Mouse (Mus musculus): ENCODE measurements around the gene Eif4g1. TPM values are rescaled to one million over a fixed set of nuclear protein-coding genes. Genes with fewer than 3 reads are reported as not detected.

Gene Eif4g1
- polyA plus RNA-seq, 1 experiment from 2014 or later, result 133 TPM

GRCm38 (mm10) chr16:20629731-20630634 lies 38.1 kb upstream of the Eif4g1 start, which contains the start of gene Ece2:
Gene Ece2, plus strand, starts transcription at chr16:20629828.
- H3K4me1 ChIP-seq (ENCODE audit: control insufficient read depth, insufficient read depth, low read length), result no peaks in the 10 kb centered on the region; the same call in 1 of the 2 replicates
- no peak within 1 kb of the TSS for H3K27ac ChIP-seq (ENCODE audit: low read depth, low read length)
- H3K27me3 ChIP-seq (ENCODE audit: control insufficient read depth, insufficient read depth, low read length), result peaks cover 23% of the 10 kb centered on the region
- peak within 1 kb of the TSS; percentile 58 for H3K4me3 ChIP-seq (ENCODE audit: low read depth, low read length)
- 7% methylated on average over 54 of the region's 54 CpGs for WGBS (ENCODE audit: insufficient replicate concordance)
- ATAC-seq (replicated peaks; ENCODE audit: insufficient number of reproducible peaks, low FRiP score, low TSS enrichment), result no peak
- H3K36me3 ChIP-seq (ENCODE audit: control insufficient read depth, insufficient read depth, low read length), result no peaks in the 10 kb centered on the region
- H3K4me2 ChIP-seq, result peak within 1 kb of the TSS; percentile 96
- no peaks in the 10 kb centered on the region for H3K9me3 ChIP-seq (replicated peaks; ENCODE audit: control insufficient read depth, low read length)
- H3K9ac ChIP-seq (ENCODE audit: low read depth, low read length), result peak within 1 kb of the TSS; percentile 66

DNA sequence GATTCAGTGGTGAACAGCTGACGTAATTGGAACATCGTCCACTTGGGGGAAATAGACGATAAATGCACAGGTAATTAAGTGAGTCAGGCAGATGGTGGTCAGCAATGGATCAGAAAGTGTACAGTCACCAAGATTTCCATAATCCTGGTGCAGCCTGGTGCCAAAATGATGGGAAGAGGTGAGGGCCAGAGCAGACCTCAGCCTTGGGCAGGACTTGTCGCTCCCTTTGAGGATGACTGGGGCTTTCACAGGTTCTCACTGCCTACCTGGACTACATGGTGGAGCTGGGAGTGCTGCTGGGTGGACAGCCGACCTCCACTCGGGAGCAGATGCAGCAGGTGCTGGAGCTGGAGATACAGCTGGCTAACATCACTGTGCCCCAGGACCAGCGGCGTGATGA lies 30.7 kb upstream of the Eif4g1 start:
- Histone ChIP-seq H3K4me3 (ENCODE audit: low read depth, low read length) (no peak overlapping the region), H3K27ac (ENCODE audit: low read depth, low read length) (no peak overlapping the region), H3K36me3 (ENCODE audit: control insufficient read depth, insufficient read depth, low read length) (no peaks in the 10 kb centered on the region), H3K4me2 (no peak overlapping the region), H3K9ac (ENCODE audit: low read depth, low read length) (no peak overlapping the region), H3K9me3 (replicated peaks; ENCODE audit: control insufficient read depth, low read length) (no peaks in the 10 kb centered on the region), H3K27me3 (ENCODE audit: control insufficient read depth, insufficient read depth, low read length) (no peaks in the 10 kb centered on the region), H3K4me1 (ENCODE audit: control insufficient read depth, insufficient read depth, low read length) (no peaks in the 10 kb centered on the region)
- no peak for ATAC-seq (replicated peaks; ENCODE audit: insufficient number of reproducible peaks, low FRiP score, low TSS enrichment)
- WGBS (ENCODE audit: insufficient replicate concordance), result 77% methylated on average over 8 of the region's 8 CpGs

DNA sequence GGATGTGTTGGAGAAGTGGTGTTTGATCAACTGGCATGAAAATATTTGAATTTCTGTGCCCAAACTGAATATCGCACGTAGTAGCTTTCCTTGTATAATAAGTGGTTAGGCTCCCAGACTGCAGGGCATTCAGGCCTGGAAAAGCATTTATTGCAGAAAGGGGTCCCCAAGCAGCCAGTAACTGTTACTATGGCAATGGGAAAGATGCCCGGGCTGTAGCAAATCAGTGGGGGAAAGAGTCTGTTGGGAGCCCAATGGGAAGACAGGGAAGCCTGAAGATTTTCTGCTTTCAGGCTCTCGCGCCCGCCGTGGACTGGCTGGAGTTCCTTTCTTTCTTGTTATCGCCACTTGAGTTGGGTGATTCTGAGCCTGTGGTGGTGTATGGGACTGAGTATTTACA lies 29.7 kb upstream of the Eif4g1 start:
- no peak overlapping the region for H3K27ac ChIP-seq (ENCODE audit: low read depth, low read length)

DNA sequence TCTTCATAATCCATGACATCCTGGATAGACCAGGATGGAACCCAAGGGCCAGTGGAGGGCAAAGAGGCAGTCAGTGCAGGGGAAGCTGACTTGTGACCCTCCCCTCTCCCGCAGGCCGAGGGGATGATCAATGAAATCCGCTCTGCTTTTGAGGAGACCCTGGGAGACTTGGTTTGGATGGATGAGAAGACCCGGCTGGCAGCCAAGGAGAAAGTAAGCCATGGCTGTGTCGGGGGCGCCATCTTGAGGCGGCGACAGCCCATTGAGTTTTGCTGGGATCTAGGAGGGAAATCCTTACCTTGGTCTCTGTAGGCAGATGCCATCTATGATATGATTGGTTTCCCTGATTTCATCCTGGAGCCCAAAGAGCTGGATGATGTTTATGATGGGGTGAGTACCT lies 26.0 kb upstream of the Eif4g1 start:
- no peak for ATAC-seq (replicated peaks; ENCODE audit: insufficient number of reproducible peaks, low FRiP score, low TSS enrichment)
- Histone ChIP-seq H3K27ac (ENCODE audit: low read depth, low read length) (no peak overlapping the region), H3K4me1 (ENCODE audit: control insufficient read depth, insufficient read depth, low read length) (no peaks in the 10 kb centered on the region), H3K36me3 (ENCODE audit: control insufficient read depth, insufficient read depth, low read length) (no peaks in the 10 kb centered on the region), H3K9ac (ENCODE audit: low read depth, low read length) (no peak overlapping the region), H3K9me3 (replicated peaks; ENCODE audit: control insufficient read depth, low read length) (no peaks in the 10 kb centered on the region), H3K4me2 (no peak overlapping the region), H3K27me3 (ENCODE audit: control insufficient read depth, insufficient read depth, low read length) (no peaks in the 10 kb centered on the region; the same call in 1 of the 2 replicates), H3K4me3 (ENCODE audit: low read depth, low read length) (no peak overlapping the region)
- WGBS (ENCODE audit: insufficient replicate concordance), result 4% methylated on average over 8 of the region's 8 CpGs

More for the DNA sequence above, 29.7 kb upstream of the Eif4g1 start:
- WGBS (ENCODE audit: insufficient replicate concordance), result 77% methylated on average over 8 of the region's 8 CpGs
- H3K4me2 ChIP-seq, result no peak overlapping the region
- no peaks in the 10 kb centered on the region for H3K36me3 ChIP-seq (ENCODE audit: control insufficient read depth, insufficient read depth, low read length)
- H3K4me1 ChIP-seq (ENCODE audit: control insufficient read depth, insufficient read depth, low read length), result no peaks in the 10 kb centered on the region
- no peaks in the 10 kb centered on the region for H3K9me3 ChIP-seq (replicated peaks; ENCODE audit: control insufficient read depth, low read length)
- no peak overlapping the region for H3K9ac ChIP-seq (ENCODE audit: low read depth, low read length)
- H3K4me3 ChIP-seq (ENCODE audit: low read depth, low read length), result no peak overlapping the region
- ATAC-seq (replicated peaks; ENCODE audit: insufficient number of reproducible peaks, low FRiP score, low TSS enrichment), result no peak
- no peaks in the 10 kb centered on the region for H3K27me3 ChIP-seq (ENCODE audit: control insufficient read depth, insufficient read depth, low read length)

DNA sequence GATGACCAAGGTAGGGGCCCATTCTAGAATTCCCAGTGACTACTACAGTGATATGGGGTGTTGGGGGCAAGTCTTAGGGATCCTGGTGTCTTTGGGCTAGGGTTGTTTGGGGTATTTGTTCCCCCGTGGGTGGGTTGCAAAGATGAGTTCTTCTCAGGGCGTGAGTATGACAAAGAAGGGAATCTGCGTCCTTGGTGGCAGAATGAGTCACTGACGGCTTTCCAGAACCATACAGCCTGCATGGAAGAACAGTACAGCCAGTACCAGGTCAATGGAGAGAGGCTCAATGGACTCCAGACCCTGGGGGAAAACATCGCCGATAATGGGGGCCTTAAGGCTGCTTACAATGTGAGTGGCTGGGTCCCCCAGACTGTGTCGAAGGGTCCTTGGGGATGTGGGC lies 24.2 kb upstream of the Eif4g1 start:
- Histone ChIP-seq H3K9me3 (replicated peaks; ENCODE audit: control insufficient read depth, low read length) (no peaks in the 10 kb centered on the region), H3K4me1 (ENCODE audit: control insufficient read depth, insufficient read depth, low read length) (no peaks in the 10 kb centered on the region), H3K36me3 (ENCODE audit: control insufficient read depth, insufficient read depth, low read length) (no peaks in the 10 kb centered on the region), H3K27ac (ENCODE audit: low read depth, low read length) (no peak overlapping the region), H3K9ac (ENCODE audit: low read depth, low read length) (no peak overlapping the region), H3K27me3 (ENCODE audit: control insufficient read depth, insufficient read depth, low read length) (no peaks in the 10 kb centered on the region; the same call in 1 of the 2 replicates), H3K4me2 (no peak overlapping the region), H3K4me3 (ENCODE audit: low read depth, low read length) (no peak overlapping the region)
- 81% methylated on average over 7 of the region's 7 CpGs for WGBS (ENCODE audit: insufficient replicate concordance)
- ATAC-seq (replicated peaks; ENCODE audit: insufficient number of reproducible peaks, low FRiP score, low TSS enrichment), result no peak

DNA sequence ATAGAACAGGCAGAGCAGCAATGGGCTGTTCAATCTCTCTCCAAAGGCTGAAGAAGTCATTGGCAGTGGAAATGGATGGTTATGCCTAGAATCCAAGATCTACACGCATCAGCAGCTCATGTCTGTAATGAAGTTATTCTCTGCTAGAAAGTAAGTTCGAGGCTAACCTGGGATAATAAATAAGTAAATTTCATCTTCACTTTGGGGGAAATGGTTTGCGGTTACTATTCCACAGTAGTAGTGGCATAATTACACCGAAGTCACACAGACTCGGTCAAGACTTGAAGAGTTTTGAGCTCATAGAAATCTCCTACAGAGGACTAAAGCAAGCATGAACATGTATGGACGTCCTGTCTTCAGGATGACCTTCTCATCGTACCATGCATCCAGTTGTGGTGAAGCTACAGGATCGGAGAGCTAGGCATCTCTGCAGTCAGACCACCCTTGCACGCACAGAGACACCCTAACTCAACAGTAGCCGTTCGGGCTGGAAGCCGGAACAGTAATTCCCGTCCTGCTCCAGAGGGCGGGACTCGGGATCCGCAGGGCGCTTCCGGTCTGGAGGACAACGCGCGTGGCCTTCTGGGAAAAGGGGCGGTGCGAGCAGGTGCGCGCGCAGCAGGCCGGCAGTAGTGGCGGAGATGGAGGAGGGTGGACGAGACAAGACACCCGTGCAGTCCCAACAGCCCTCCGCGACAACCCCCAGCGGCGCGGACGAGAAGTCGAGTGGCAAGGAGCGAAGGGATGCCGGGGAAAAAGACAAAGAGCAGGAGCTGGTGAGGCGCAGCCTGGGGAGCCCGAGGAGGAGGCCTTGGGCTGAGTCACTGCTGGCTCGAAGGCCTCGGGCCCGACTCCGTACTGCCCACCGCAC lies 16.8 kb upstream of the Eif4g1 start, which contains the start of gene Psmd2:
Gene Psmd2, plus strand, starts transcription at position 577 of the 871 bp plus-strand sequence.
- H3K9me3 ChIP-seq (replicated peaks; ENCODE audit: control insufficient read depth, low read length), result no peaks in the 10 kb centered on the region
- H3K4me3 ChIP-seq (ENCODE audit: low read depth, low read length), result peak within 1 kb of the TSS; percentile 94
- peak within 1 kb of the TSS; percentile 71 for H3K27ac ChIP-seq (ENCODE audit: low read depth, low read length)
- 3% methylated on average over 46 of the region's 46 CpGs for WGBS (ENCODE audit: insufficient replicate concordance)
- peak within 1 kb of the TSS; percentile 91 for H3K9ac ChIP-seq (ENCODE audit: low read depth, low read length)
- H3K27me3 ChIP-seq (ENCODE audit: control insufficient read depth, insufficient read depth, low read length), result 0 out of 2 replicates have a peak, but pooled peaks cover 2% of the 10 kb centered on the region
- peaks cover 9% of the 10 kb centered on the region for H3K36me3 ChIP-seq (ENCODE audit: control insufficient read depth, insufficient read depth, low read length)
- peak within 1 kb of the TSS; percentile 86 for H3K4me2 ChIP-seq
- H3K4me1 ChIP-seq (ENCODE audit: control insufficient read depth, insufficient read depth, low read length), result peaks cover 8% of the 10 kb centered on the region
- ATAC-seq (replicated peaks; ENCODE audit: insufficient number of reproducible peaks, low FRiP score, low TSS enrichment), result peak; percentile 92

DNA sequence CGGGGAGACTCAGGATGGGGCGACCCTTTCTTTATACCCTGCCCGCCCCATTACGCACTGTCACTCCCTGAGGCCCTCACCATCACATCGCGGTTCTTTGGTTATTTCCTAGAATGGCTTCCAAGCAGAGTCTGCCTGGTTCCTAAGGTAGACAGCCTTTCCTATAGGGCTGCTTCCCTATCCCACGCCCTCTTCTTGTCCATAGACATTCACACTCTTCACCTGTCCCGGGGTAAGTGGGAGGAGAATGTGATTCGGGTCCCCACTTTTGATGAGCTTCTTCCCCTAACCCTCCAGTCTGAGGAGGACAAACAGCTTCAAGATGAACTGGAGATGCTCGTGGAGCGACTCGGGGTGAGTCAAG lies 16.2 kb upstream of the Eif4g1 start:
- Histone ChIP-seq H3K9ac (ENCODE audit: low read depth, low read length) (peak overlapping the region; percentile 91), H3K4me3 (ENCODE audit: low read depth, low read length) (peak overlapping the region; percentile 94), H3K4me2 (peak overlapping the region; percentile 86), H3K36me3 (ENCODE audit: control insufficient read depth, insufficient read depth, low read length) (peaks cover 11% of the 10 kb centered on the region), H3K27ac (ENCODE audit: low read depth, low read length) (no peak overlapping the region; the same call in 1 of the 2 replicates), H3K27me3 (ENCODE audit: control insufficient read depth, insufficient read depth, low read length) (0 out of 2 replicates have a peak, but pooled peaks cover 2% of the 10 kb centered on the region), H3K4me1 (ENCODE audit: control insufficient read depth, insufficient read depth, low read length) (peaks cover 8% of the 10 kb centered on the region), H3K9me3 (replicated peaks; ENCODE audit: control insufficient read depth, low read length) (no peaks in the 10 kb centered on the region)
- no peak for ATAC-seq (replicated peaks; ENCODE audit: insufficient number of reproducible peaks, low FRiP score, low TSS enrichment)
- 8% methylated on average over 12 of the region's 12 CpGs for WGBS (ENCODE audit: insufficient replicate concordance)

GRCm38 (mm10) chr16:20653315-20653714 lies 14.8 kb upstream of the Eif4g1 start:
- WGBS (ENCODE audit: insufficient replicate concordance), result 53% methylated on average over 2 of the region's 2 CpGs
- no peaks in the 10 kb centered on the region for H3K9me3 ChIP-seq (replicated peaks; ENCODE audit: control insufficient read depth, low read length)
- H3K27me3 ChIP-seq (ENCODE audit: control insufficient read depth, insufficient read depth, low read length), result 0 out of 2 replicates have a peak, but pooled peaks cover 2% of the 10 kb centered on the region
- no peak overlapping the region for H3K9ac ChIP-seq (ENCODE audit: low read depth, low read length)
- no peak for ATAC-seq (replicated peaks; ENCODE audit: insufficient number of reproducible peaks, low FRiP score, low TSS enrichment)
- H3K27ac ChIP-seq (ENCODE audit: low read depth, low read length), result no peak overlapping the region
- peaks cover 8% of the 10 kb centered on the region for H3K4me1 ChIP-seq (ENCODE audit: control insufficient read depth, insufficient read depth, low read length)
- 0 out of 2 replicates have a peak overlapping the region, but pooled peaks have one; percentile 7 for H3K4me2 ChIP-seq
- H3K4me3 ChIP-seq (ENCODE audit: low read depth, low read length), result no peak overlapping the region
- H3K36me3 ChIP-seq (ENCODE audit: control insufficient read depth, insufficient read depth, low read length), result peaks cover 18% of the 10 kb centered on the region

Data from heart, embryonic 11.5 days (tissue).